Mouse (Mus musculus): ENCODE measurements around the gene Dync1li2.

Gene Dync1li2

GRCm38 (mm10) chr8:104380269-104380668 lies 62.6 kb downstream of the Dync1li2 start:
- DNase-seq (ENCODE audit: low spot score): no peak

- no peak for DNase-seq (ENCODE audit: low spot score)
Observed at GRCm38 (mm10) chr8:104379301-104379836, 63.5 kb downstream of the Dync1li2 start.

DNA sequence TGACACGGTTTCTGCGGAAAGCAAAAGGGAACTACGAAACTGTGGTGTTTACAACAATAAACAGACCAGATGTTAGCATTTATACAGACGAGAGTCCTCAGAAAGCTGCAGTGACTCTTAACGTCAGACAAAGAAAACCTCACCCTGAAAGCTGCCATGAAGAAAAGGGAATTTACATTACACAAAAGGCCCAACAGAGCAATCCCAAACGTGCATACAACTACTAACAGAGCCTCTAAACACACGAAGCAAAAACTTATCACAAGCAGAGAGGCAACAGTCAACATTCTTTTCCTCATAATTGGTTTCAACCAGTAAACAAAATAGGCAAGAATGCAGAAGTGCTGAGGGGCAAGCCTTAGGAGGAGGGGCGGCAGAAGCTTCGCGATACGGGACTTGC lies 66.2 kb downstream of the Dync1li2 start:
- DNase-seq (ENCODE audit: low spot score): no peak

GRCm38 (mm10) chr8:104375959-104376358 lies 66.9 kb downstream of the Dync1li2 start:
- DNase-seq (ENCODE audit: low spot score): no peak

DNA sequence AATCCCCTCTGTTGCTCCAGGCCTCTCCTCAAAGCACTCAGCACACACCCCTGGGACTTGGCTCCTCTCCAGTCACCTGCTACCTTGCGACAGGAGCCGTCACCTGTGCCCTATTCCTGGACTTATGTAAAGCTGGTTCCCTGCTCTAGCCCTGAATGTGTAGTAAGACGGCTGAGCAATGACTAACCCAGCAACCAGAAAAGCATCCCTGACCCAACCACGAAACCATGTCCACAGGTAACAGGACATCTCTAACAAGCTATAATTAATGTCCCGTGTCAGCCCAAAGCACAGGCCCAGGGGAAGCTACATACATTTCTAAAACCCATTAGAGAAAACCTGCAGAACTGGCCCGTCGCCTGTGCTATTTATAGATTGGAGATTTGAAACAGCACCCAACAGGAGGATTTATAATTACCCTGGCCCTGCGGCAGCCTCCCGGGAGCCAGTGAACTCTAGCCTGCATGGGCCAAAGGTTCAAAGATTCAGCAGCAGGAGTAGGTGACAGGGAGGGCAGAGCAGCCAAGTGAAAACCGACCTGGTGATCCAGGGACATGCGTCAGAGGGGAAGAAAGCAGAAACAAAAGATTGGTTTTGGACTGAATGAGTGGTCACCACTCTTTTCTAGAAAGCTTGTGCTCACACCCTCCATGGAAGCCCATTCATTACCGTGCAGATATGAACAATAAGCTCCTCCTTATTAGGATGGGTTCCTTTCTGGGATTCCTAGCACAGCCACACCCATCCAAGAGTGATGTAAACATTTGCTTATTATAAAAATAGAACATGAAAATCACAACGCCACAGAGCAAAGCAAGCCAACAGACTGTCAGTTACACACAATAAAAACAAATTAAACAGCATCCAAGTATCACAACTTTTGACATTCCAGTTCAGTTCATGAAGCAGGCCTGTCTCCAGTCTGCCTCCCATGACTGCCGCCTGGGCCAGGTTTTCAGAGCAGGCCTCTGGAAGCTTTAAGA lies 67.7 kb downstream of the Dync1li2 start:
- DNase-seq (ENCODE audit: low spot score): no peak

DNA sequence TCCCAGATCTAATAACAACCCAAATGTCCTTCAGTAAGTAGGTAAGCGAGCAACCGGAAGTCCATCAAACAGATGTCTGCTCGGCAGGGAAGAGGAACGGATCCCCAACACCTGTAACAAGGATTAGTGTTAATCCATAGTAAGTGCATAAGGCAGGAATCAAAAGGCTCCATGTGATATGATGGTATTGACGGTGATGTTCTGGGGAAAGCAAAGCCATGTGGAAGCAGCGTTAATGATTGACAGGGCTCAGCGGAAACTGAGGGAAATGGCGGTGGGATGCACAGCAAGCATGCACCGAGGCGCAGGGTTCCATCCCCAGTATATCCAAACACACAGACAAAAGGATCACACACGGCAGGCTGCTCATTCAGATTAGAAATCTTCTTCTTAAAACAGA lies 68.6 kb downstream of the Dync1li2 start:
- DNase-seq (ENCODE audit: low spot score): no peak

DNA sequence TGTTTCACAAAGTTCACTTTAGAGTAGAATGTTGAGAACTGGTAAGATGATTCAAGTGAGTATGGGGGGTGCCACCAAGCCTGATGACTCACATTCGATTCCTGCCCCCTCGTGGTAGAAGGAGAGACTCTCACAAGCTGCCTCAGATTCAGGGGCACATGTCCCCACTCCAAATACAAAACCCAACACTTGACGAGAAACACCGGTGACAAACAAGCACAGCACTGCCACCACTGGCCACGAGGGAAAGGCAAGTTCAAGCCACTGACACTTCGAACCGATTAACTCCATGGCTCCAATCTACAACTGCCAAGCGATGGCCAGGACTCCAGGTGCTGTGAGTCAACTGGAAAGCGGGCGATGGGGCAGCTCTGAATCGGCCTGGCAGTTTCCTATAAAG lies 69.1 kb downstream of the Dync1li2 start:
- no peak for DNase-seq (ENCODE audit: low spot score)

- DNase-seq (ENCODE audit: low spot score): no peak
Observed at GRCm38 (mm10) chr8:104371121-104371520, 71.7 kb downstream of the Dync1li2 start.

- no peak for DNase-seq (ENCODE audit: low spot score)
Observed at GRCm38 (mm10) chr8:104370071-104370470, 72.8 kb downstream of the Dync1li2 start.

DNA sequence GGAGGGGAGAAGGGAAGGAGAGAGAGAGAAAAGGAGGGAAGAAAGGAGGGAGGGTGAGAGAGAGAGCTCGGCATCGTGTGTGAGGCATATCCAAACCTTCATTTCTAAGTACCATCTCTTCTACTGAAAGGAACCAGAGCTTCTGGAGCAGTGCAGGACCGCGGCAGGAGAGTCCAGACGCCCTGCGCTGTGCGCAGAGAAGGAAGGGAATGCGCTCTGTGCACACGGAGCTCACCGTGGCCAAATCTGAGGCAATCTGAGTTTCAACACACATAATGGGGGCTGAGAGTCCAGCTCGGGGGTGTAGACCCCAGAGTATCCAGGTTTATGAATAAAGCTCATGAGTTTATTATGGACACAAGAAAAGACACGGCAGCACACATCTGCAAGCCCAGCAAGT lies 73.3 kb downstream of the Dync1li2 start:
- no peak for DNase-seq (ENCODE audit: low spot score)
